Mouse (Mus musculus): ENCODE data around the gene Pigf. TPM values are rescaled to one million over a fixed set of nuclear protein-coding genes. Genes with fewer than 3 reads are reported as not detected.

Gene Pigf
- polyA plus RNA-seq, 2 experiments: 21.6 to 30.5 TPM

GRCm38 (mm10) chr17:87063969-87064368 lies 38.8 kb upstream of the Pigf start:
- 68% methylated on average over 6 of the region's 6 CpGs for WGBS
- no peak for TF ChIP-seq POLR2A (IDR thresholded peaks at IDR 0.05; ENCODE audit: borderline replicate concordance, extremely low read depth, insufficient read depth, insufficient read length)
- Histone ChIP-seq H3K9ac (ENCODE audit: low read depth, low read length, severe bottlenecking) (no peak overlapping the region), H3K4me3 (replicated peaks; ENCODE audit: low read length) (no peak overlapping the region), H3K4me1 (ENCODE audit: control insufficient read depth, insufficient read depth, low read length) (no peaks in the 10 kb centered on the region), H3K27me3 (ENCODE audit: control insufficient read depth, insufficient read depth, low read length) (no peaks in the 10 kb centered on the region), H3K4me2 (replicated peaks; ENCODE audit: low read depth, low read length, severe bottlenecking) (no peak overlapping the region), H3K27ac (replicated peaks; ENCODE audit: low read depth, low read length) (no peak overlapping the region), H3K36me3 (ENCODE audit: control insufficient read depth, insufficient read depth, low read length) (no peaks in the 10 kb centered on the region), H3K9me3 (ENCODE audit: control insufficient read depth, low read length) (no peaks in the 10 kb centered on the region)
- no peak for ATAC-seq (ENCODE audit: low FRiP score, low read depth)
- DNase-seq (ENCODE audit: low spot score): no peak

GRCm38 (mm10) chr17:87063461-87063860 lies 38.3 kb upstream of the Pigf start:
- no peaks in the 10 kb centered on the region for H3K36me3 ChIP-seq (ENCODE audit: control insufficient read depth, insufficient read depth, low read length)
- ATAC-seq (ENCODE audit: low FRiP score, low read depth): no peak
- no peak for DNase-seq (ENCODE audit: low spot score)
- no peak overlapping the region for H3K9ac ChIP-seq (ENCODE audit: low read depth, low read length, severe bottlenecking)
- no peak overlapping the region for H3K4me2 ChIP-seq (replicated peaks; ENCODE audit: low read depth, low read length, severe bottlenecking)
- no peak overlapping the region for H3K4me3 ChIP-seq (replicated peaks; ENCODE audit: low read length)
- no peak overlapping the region for H3K27ac ChIP-seq (replicated peaks; ENCODE audit: low read depth, low read length)
- no peak for TF ChIP-seq POLR2A (IDR thresholded peaks at IDR 0.05; ENCODE audit: borderline replicate concordance, extremely low read depth, insufficient read depth, insufficient read length)
- 72% methylated on average over 7 of the region's 7 CpGs for WGBS
- no peaks in the 10 kb centered on the region for H3K27me3 ChIP-seq (ENCODE audit: control insufficient read depth, insufficient read depth, low read length)
- no peaks in the 10 kb centered on the region for H3K4me1 ChIP-seq (ENCODE audit: control insufficient read depth, insufficient read depth, low read length)
- H3K9me3 ChIP-seq (ENCODE audit: control insufficient read depth, low read length): no peaks in the 10 kb centered on the region

GRCm38 (mm10) chr17:87062639-87063038 lies 37.4 kb upstream of the Pigf start:
- Histone ChIP-seq H3K27me3 (ENCODE audit: control insufficient read depth, insufficient read depth, low read length) (no peaks in the 10 kb centered on the region), H3K4me1 (ENCODE audit: control insufficient read depth, insufficient read depth, low read length) (0 out of 2 replicates have a peak, but pooled peaks cover 5% of the 10 kb centered on the region), H3K9ac (ENCODE audit: low read depth, low read length, severe bottlenecking) (no peak overlapping the region), H3K36me3 (ENCODE audit: control insufficient read depth, insufficient read depth, low read length) (no peaks in the 10 kb centered on the region), H3K4me3 (replicated peaks; ENCODE audit: low read length) (no peak overlapping the region), H3K9me3 (ENCODE audit: control insufficient read depth, low read length) (no peaks in the 10 kb centered on the region), H3K27ac (replicated peaks; ENCODE audit: low read depth, low read length) (no peak overlapping the region), H3K4me2 (replicated peaks; ENCODE audit: low read depth, low read length, severe bottlenecking) (no peak overlapping the region)
- ATAC-seq (ENCODE audit: low FRiP score, low read depth) (no peak), DNase-seq (ENCODE audit: low spot score) (no peak)
- WGBS: 81% methylated on average over 9 of the region's 9 CpGs
- no peak for TF ChIP-seq POLR2A (IDR thresholded peaks at IDR 0.05; ENCODE audit: borderline replicate concordance, extremely low read depth, insufficient read depth, insufficient read length)

GRCm38 (mm10) chr17:87057486-87058266 lies 32.5 kb upstream of the Pigf start:
- H3K36me3 ChIP-seq (ENCODE audit: control insufficient read depth, insufficient read depth, low read length): no peaks in the 10 kb centered on the region

GRCm38 (mm10) chr17:87056761-87057160 lies 31.6 kb upstream of the Pigf start:
- no peak overlapping the region for H3K4me2 ChIP-seq (replicated peaks; ENCODE audit: low read depth, low read length, severe bottlenecking)
- H3K27ac ChIP-seq (replicated peaks; ENCODE audit: low read depth, low read length): no peak overlapping the region
- ATAC-seq (ENCODE audit: low FRiP score, low read depth) (no peak), DNase-seq (ENCODE audit: low spot score) (no peak)
- H3K27me3 ChIP-seq (ENCODE audit: control insufficient read depth, insufficient read depth, low read length): no peaks in the 10 kb centered on the region
- H3K9ac ChIP-seq (ENCODE audit: low read depth, low read length, severe bottlenecking): no peak overlapping the region
- H3K36me3 ChIP-seq (ENCODE audit: control insufficient read depth, insufficient read depth, low read length): no peaks in the 10 kb centered on the region
- peaks cover 20% of the 10 kb centered on the region for H3K4me1 ChIP-seq (ENCODE audit: control insufficient read depth, insufficient read depth, low read length)
- no peak for TF ChIP-seq POLR2A (IDR thresholded peaks at IDR 0.05; ENCODE audit: borderline replicate concordance, extremely low read depth, insufficient read depth, insufficient read length)
- no peak overlapping the region for H3K4me3 ChIP-seq (replicated peaks; ENCODE audit: low read length)
- whole genome bisulfite sequencing: 86% methylated on average over 7 of the region's 7 CpGs
- H3K9me3 ChIP-seq (ENCODE audit: control insufficient read depth, low read length): no peaks in the 10 kb centered on the region

More at GRCm38 (mm10) chr17:87057486-87058266, 32.5 kb upstream of the Pigf start:
- DNase-seq (ENCODE audit: low spot score) (peak; percentile 71), ATAC-seq (ENCODE audit: low FRiP score, low read depth) (peak; percentile 80)
- Histone ChIP-seq H3K9me3 (ENCODE audit: control insufficient read depth, low read length) (no peaks in the 10 kb centered on the region), H3K27ac (replicated peaks; ENCODE audit: low read depth, low read length) (peak overlapping the region; percentile 75), H3K27me3 (ENCODE audit: control insufficient read depth, insufficient read depth, low read length) (no peaks in the 10 kb centered on the region), H3K4me1 (ENCODE audit: control insufficient read depth, insufficient read depth, low read length) (peaks cover 20% of the 10 kb centered on the region), H3K4me3 (replicated peaks; ENCODE audit: low read length) (no peak overlapping the region), H3K9ac (ENCODE audit: low read depth, low read length, severe bottlenecking) (no peak overlapping the region; the same call in 1 of the 2 replicates), H3K4me2 (replicated peaks; ENCODE audit: low read depth, low read length, severe bottlenecking) (0 out of 2 replicates have a peak overlapping the region, but pooled peaks have one; percentile 10)
- no peak for TF ChIP-seq POLR2A (IDR thresholded peaks at IDR 0.05; ENCODE audit: borderline replicate concordance, extremely low read depth, insufficient read depth, insufficient read length)
- 26% methylated on average over 8 of the region's 8 CpGs for WGBS
